Mouse (Mus musculus) liver, embryonic 12.5 days (tissue): ENCODE results near the gene Soat2. TPM values are rescaled to one million over a fixed set of nuclear protein-coding genes. Genes with fewer than 3 reads are reported as not detected.
A peak's percentile ranks its signal among the peaks of the same experiment; 100 is the strongest.

Experiments
- ATAC-seq: fragments of 200-750 bp; cut with Nextera tagmentation; 2 replicates; pipeline ENCODE4 v1.8.0; 2017; ENCODE audit warnings: moderate number of reproducible peaks, mild to moderate bottlenecking, moderate library complexity
- H3K27ac ChIP-seq: fragments of 300-500 bp; sonication (generic); 2 replicates; pipeline ENCODE4 v1.5.1; 2016; ENCODE audit warnings: mild to moderate bottlenecking
- H3K27me3 ChIP-seq: fragments of 300-500 bp; sonication (generic); replicated peaks from 2 replicates; pipeline ENCODE4 v1.6.1; 2016; ENCODE audit warnings: mild to moderate bottlenecking, moderate library complexity
- H3K36me3 ChIP-seq: fragments of 300-500 bp; sonication (generic); 2 replicates; pipeline ENCODE4 v1.6.1; 2016; ENCODE audit warnings: mild to moderate bottlenecking, moderate library complexity
- H3K4me1 ChIP-seq: fragments of 300-500 bp; sonication (generic); 2 replicates; pipeline ENCODE4 v1.6.1; 2016
- H3K4me2 ChIP-seq: fragments of 300-500 bp; sonication (generic); 2 replicates; pipeline ENCODE4 v1.6.1; 2016; ENCODE audit warnings: mild to moderate bottlenecking, moderate library complexity
- H3K4me3 ChIP-seq: fragments of 300-500 bp; sonication (generic); 2 replicates; pipeline ENCODE4 v1.5.1; 2016; ENCODE audit warnings: mild to moderate bottlenecking, moderate library complexity
- H3K9ac ChIP-seq: fragments of 300-500 bp; sonication (generic); 2 replicates; pipeline ENCODE4 v1.6.1; 2016; ENCODE audit warnings: mild to moderate bottlenecking, moderate library complexity
- H3K9me3 ChIP-seq: fragments of 300-500 bp; sonication (generic); replicated peaks from 2 replicates; pipeline ENCODE4 v1.6.1; 2016; ENCODE audit warnings: mild to moderate bottlenecking, moderate library complexity
- WGBS: fragments of 180-500 bp; shearing (Covaris S2); methylation state at CpG from one replicate; pipeline ENCODE4 v1.1.7; 2016; ENCODE audit not compliant: insufficient replicate concordance; 5-methylcytosine and 5-hydroxymethylcytosine counted together
- polyA plus RNA-seq: library from polyadenylated mRNA; unstranded; fragments of >200 nt; fragmentation: Nextera tagmentation; extraction: Ambion mirVana; gene quantifications from 2 replicates; pipeline ENCODE4 v1.2.1, GENCODE M21; 2016

Soat2 gene
- polyA plus RNA-seq, 1 experiment from 2014 or later: 29.8 TPM

- Histone ChIP-seq H3K4me3 (no peak overlapping the region), H3K4me1 (peaks cover 3% of the 10 kb centered on the region; the same call in 1 of the 2 replicates), H3K36me3 (peaks cover 52% of the 10 kb centered on the region), H3K27me3 (no peaks in the 10 kb centered on the region), H3K4me2 (no peak overlapping the region), H3K9ac (no peak overlapping the region), H3K9me3 (no peaks in the 10 kb centered on the region), H3K27ac (no peak overlapping the region)
- WGBS: 58% methylated on average over 26 of the region's 27 CpGs
- ATAC-seq: no peak
These were observed 10.2 kb downstream of the Soat2 start for GRCm38 (mm10) chr15:102160415-102161060.

GRCm38 (mm10) chr15:102163900-102164693 is 13.8 kb downstream of the Soat2 start:
- no peak overlapping the region for H3K9ac ChIP-seq
- no peaks in the 10 kb centered on the region for H3K9me3 ChIP-seq
- H3K36me3 ChIP-seq: peaks cover 24% of the 10 kb centered on the region
- no peak overlapping the region for H3K4me2 ChIP-seq
- 18% methylated on average over 3 of the region's 3 CpGs for WGBS
- H3K4me1 ChIP-seq: no peaks in the 10 kb centered on the region
- no peak overlapping the region for H3K27ac ChIP-seq
- no peak for ATAC-seq
- no peaks in the 10 kb centered on the region for H3K27me3 ChIP-seq
- no peak overlapping the region for H3K4me3 ChIP-seq

GRCm38 (mm10) chr15:102165468-102166100 is 15.3 kb downstream of the Soat2 start:
- WGBS: 15% methylated on average over 6 of the region's 6 CpGs
- Histone ChIP-seq H3K4me2 (no peak overlapping the region), H3K27ac (no peak overlapping the region), H3K4me1 (no peaks in the 10 kb centered on the region), H3K9me3 (no peaks in the 10 kb centered on the region), H3K9ac (no peak overlapping the region), H3K27me3 (no peaks in the 10 kb centered on the region), H3K4me3 (no peak overlapping the region), H3K36me3 (peaks cover 17% of the 10 kb centered on the region)
- ATAC-seq: no peak

GRCm38 (mm10) chr15:102167620-102168021 is 17.3 kb downstream of the Soat2 start:
- WGBS: 60% methylated on average over 6 of the region's 6 CpGs
- Histone ChIP-seq H3K4me2 (no peak overlapping the region), H3K36me3 (peaks cover 4% of the 10 kb centered on the region), H3K9me3 (no peaks in the 10 kb centered on the region), H3K4me3 (no peak overlapping the region), H3K4me1 (no peaks in the 10 kb centered on the region), H3K9ac (no peak overlapping the region), H3K27me3 (no peaks in the 10 kb centered on the region), H3K27ac (no peak overlapping the region)
- no peak for ATAC-seq

GRCm38 (mm10) chr15:102169064-102169463 is 18.7 kb downstream of the Soat2 start:
- 61% methylated on average over 2 of the region's 2 CpGs for WGBS

GRCm38 (mm10) chr15:102173581-102173980 is 23.3 kb downstream of the Soat2 start:
- 60% methylated on average over 3 of the region's 3 CpGs for WGBS
- no peak overlapping the region for H3K9ac ChIP-seq
- peaks cover 14% of the 10 kb centered on the region; the same call in 1 of the 2 replicates for H3K4me1 ChIP-seq
- H3K4me3 ChIP-seq: no peak overlapping the region
- no peaks in the 10 kb centered on the region for H3K27me3 ChIP-seq
- H3K36me3 ChIP-seq: no peaks in the 10 kb centered on the region
- H3K4me2 ChIP-seq: no peak overlapping the region
- H3K27ac ChIP-seq: no peak overlapping the region
- no peaks in the 10 kb centered on the region for H3K9me3 ChIP-seq
- ATAC-seq: no peak

More at GRCm38 (mm10) chr15:102169064-102169463, 18.7 kb downstream of the Soat2 start:
- Histone ChIP-seq H3K9me3 (no peaks in the 10 kb centered on the region), H3K4me1 (no peaks in the 10 kb centered on the region), H3K27me3 (no peaks in the 10 kb centered on the region), H3K9ac (no peak overlapping the region), H3K4me2 (no peak overlapping the region), H3K27ac (no peak overlapping the region), H3K4me3 (no peak overlapping the region), H3K36me3 (no peaks in the 10 kb centered on the region)
- no peak for ATAC-seq

GRCm38 (mm10) chr15:102175736-102176319 is 25.5 kb downstream of the Soat2 start:
- no peak overlapping the region for H3K9ac ChIP-seq
- no peak for ATAC-seq
- H3K27ac ChIP-seq: no peak overlapping the region
- no peaks in the 10 kb centered on the region for H3K27me3 ChIP-seq
- no peak overlapping the region for H3K4me2 ChIP-seq
- 74% methylated on average over 16 of the region's 16 CpGs for WGBS
- peaks cover 14% of the 10 kb centered on the region; the same call in 1 of the 2 replicates for H3K4me1 ChIP-seq
- no peak overlapping the region for H3K4me3 ChIP-seq
- peaks cover 10% of the 10 kb centered on the region for H3K36me3 ChIP-seq
- H3K9me3 ChIP-seq: no peaks in the 10 kb centered on the region

- WGBS: 51% methylated on average over 7 of the region's 7 CpGs
- peaks cover 10% of the 10 kb centered on the region for H3K36me3 ChIP-seq
- peaks cover 14% of the 10 kb centered on the region; the same call in 1 of the 2 replicates for H3K4me1 ChIP-seq
- H3K9me3 ChIP-seq: no peaks in the 10 kb centered on the region
- H3K27ac ChIP-seq: no peak overlapping the region
- H3K4me2 ChIP-seq: no peak overlapping the region
- ATAC-seq: peak; percentile 64
- no peak overlapping the region for H3K9ac ChIP-seq
- no peaks in the 10 kb centered on the region for H3K27me3 ChIP-seq
- H3K4me3 ChIP-seq: no peak overlapping the region
These were observed 26.4 kb downstream of the Soat2 start for GRCm38 (mm10) chr15:102176571-102177316.

GRCm38 (mm10) chr15:102177417-102177816 is 27.1 kb downstream of the Soat2 start:
- WGBS: 78% methylated on average over 8 of the region's 8 CpGs
- Histone ChIP-seq H3K4me1 (peaks cover 14% of the 10 kb centered on the region; the same call in 1 of the 2 replicates), H3K36me3 (peaks cover 10% of the 10 kb centered on the region), H3K9ac (no peak overlapping the region), H3K4me3 (no peak overlapping the region), H3K9me3 (no peaks in the 10 kb centered on the region), H3K4me2 (no peak overlapping the region), H3K27ac (no peak overlapping the region), H3K27me3 (no peaks in the 10 kb centered on the region)
- 0 out of 2 replicates have a peak, but pooled peaks have one; percentile 19 for ATAC-seq

GRCm38 (mm10) chr15:102178279-102178678 is 28.0 kb downstream of the Soat2 start:
- peaks cover 14% of the 10 kb centered on the region; the same call in 1 of the 2 replicates for H3K4me1 ChIP-seq
- no peak overlapping the region for H3K9ac ChIP-seq
- H3K4me2 ChIP-seq: no peak overlapping the region
- no peaks in the 10 kb centered on the region for H3K27me3 ChIP-seq
- H3K36me3 ChIP-seq: peaks cover 10% of the 10 kb centered on the region
- WGBS: 7% methylated on average over 6 of the region's 6 CpGs
- no peak for ATAC-seq
- H3K4me3 ChIP-seq: no peak overlapping the region
- no peaks in the 10 kb centered on the region for H3K9me3 ChIP-seq
- H3K27ac ChIP-seq: no peak overlapping the region

- Histone ChIP-seq H3K27me3 (no peaks in the 10 kb centered on the region), H3K9ac (no peak overlapping the region), H3K4me2 (no peak overlapping the region), H3K4me3 (no peak overlapping the region), H3K4me1 (peaks cover 14% of the 10 kb centered on the region; the same call in 1 of the 2 replicates), H3K36me3 (peaks cover 10% of the 10 kb centered on the region), H3K27ac (no peak overlapping the region), H3K9me3 (no peaks in the 10 kb centered on the region)
- 65% methylated on average over 9 of the region's 9 CpGs for WGBS
- ATAC-seq: no peak
These were observed 28.8 kb downstream of the Soat2 start for GRCm38 (mm10) chr15:102179106-102179505.
